Mouse (Mus musculus) hindbrain, embryonic 12.5 days (tissue): Measurements from ENCODE around the gene Slc24a4. TPM values are rescaled to one million over a fixed set of nuclear protein-coding genes. Genes with fewer than 3 reads are reported as not detected.
"Not testable (repeated sequence)": the region's sequence is repeated elsewhere in the genome, so short reads cannot be mapped to it uniquely, and the experiment has no call there.

Source experiments
- ATAC-seq: fragments of 200-750 bp; cut with Nextera tagmentation; 2 replicates; pipeline ENCODE4 v1.8.0; 2017; ENCODE audit warnings: moderate TSS enrichment; ENCODE audit not compliant: low FRiP score
- H3K27ac ChIP-seq: fragments of 300-500 bp; sonication (generic); 2 replicates; pipeline ENCODE4 v1.5.1; 2016; ENCODE audit warnings: mild to moderate bottlenecking
- H3K27me3 ChIP-seq: fragments of 300-500 bp; sonication (generic); 2 replicates; pipeline ENCODE4 v1.6.1; 2016; ENCODE audit warnings: mild to moderate bottlenecking
- H3K36me3 ChIP-seq: fragments of 300-500 bp; sonication (generic); 2 replicates; pipeline ENCODE4 v1.6.1; 2016; ENCODE audit warnings: mild to moderate bottlenecking
- H3K4me1 ChIP-seq: fragments of 300-500 bp; sonication (generic); 2 replicates; pipeline ENCODE4 v1.6.1; 2016
- H3K4me2 ChIP-seq: fragments of 300-500 bp; sonication (generic); replicated peaks from 2 replicates; pipeline ENCODE4 v1.6.1; 2016; ENCODE audit warnings: mild to moderate bottlenecking
- H3K4me3 ChIP-seq: fragments of 300-500 bp; sonication (generic); 2 replicates; pipeline ENCODE4 v1.5.1; 2016; ENCODE audit warnings: mild to moderate bottlenecking
- H3K9ac ChIP-seq: fragments of 300-500 bp; sonication (generic); 2 replicates; pipeline ENCODE4 v1.6.1; 2016; ENCODE audit warnings: mild to moderate bottlenecking, moderate library complexity
- H3K9me3 ChIP-seq: fragments of 300-500 bp; sonication (generic); replicated peaks from 2 replicates; pipeline ENCODE4 v1.6.1; 2016; ENCODE audit warnings: mild to moderate bottlenecking
- WGBS: fragments of 180-500 bp; shearing (Covaris S2); methylation state at CpG from one replicate; pipeline ENCODE4 v1.1.7; 2016; 5-methylcytosine and 5-hydroxymethylcytosine counted together
- polyA plus RNA-seq: library from polyadenylated mRNA; unstranded; fragments of >200 nt; fragmentation: Nextera tagmentation; extraction: Ambion mirVana; gene quantifications from 2 replicates; pipeline ENCODE4 v1.2.1, GENCODE M21; 2016

The Slc24a4 gene
- polyA plus RNA-seq, 1 experiment from 2014 or later = 1.0 TPM

DNA sequence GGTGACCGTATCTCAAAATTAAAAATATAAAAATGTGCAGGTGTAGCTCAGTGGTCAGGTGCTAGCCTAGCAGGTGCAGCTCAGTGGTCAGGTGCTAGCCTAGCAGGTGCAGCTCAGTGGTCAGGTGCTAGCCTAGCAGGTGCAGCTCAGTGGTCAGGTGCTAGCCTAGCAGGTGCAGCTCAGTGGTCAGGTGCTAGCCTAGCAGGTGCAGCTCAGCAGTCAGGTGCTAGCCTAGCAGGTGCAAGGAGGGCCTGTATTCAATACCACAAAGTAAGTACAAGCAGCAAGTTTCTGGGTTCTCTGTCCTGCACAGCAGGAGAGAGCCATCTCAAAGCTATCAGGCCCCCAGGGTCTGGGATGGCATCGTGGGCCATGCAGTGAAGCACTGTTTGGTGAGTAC lies 95.6 kb downstream of the Slc24a4 start:
- WGBS = 88% methylated on average over 2 of the region's 2 CpGs
- not testable (repeated sequence) for H3K27ac ChIP-seq

GRCm38 (mm10) chr12:102225165-102225564 lies 96.6 kb downstream of the Slc24a4 start:
- Histone ChIP-seq H3K36me3 (no peaks in the 10 kb centered on the region), H3K9ac (no peak overlapping the region), H3K27ac (no peak overlapping the region), H3K9me3 (no peaks in the 10 kb centered on the region), H3K4me1 (no peaks in the 10 kb centered on the region), H3K4me3 (no peak overlapping the region), H3K4me2 (no peak overlapping the region), H3K27me3 (no peaks in the 10 kb centered on the region)
- no peak for ATAC-seq
- 58% methylated on average over 3 of the region's 3 CpGs for WGBS

More for the DNA sequence above, 95.6 kb downstream of the Slc24a4 start:
- H3K4me2 ChIP-seq, H3K9me3 ChIP-seq, H3K4me3 ChIP-seq, ATAC-seq, H3K36me3 ChIP-seq, H3K27me3 ChIP-seq, H3K9ac ChIP-seq, H3K4me1 ChIP-seq: not testable (repeated sequence)

GRCm38 (mm10) chr12:102235551-102235950 lies 107.0 kb downstream of the Slc24a4 start:
- Histone ChIP-seq H3K36me3 (no peaks in the 10 kb centered on the region), H3K9me3 (no peaks in the 10 kb centered on the region), H3K27me3 (no peaks in the 10 kb centered on the region), H3K4me1 (no peaks in the 10 kb centered on the region), H3K9ac (no peak overlapping the region), H3K4me3 (no peak overlapping the region), H3K27ac (no peak overlapping the region), H3K4me2 (no peak overlapping the region)
- ATAC-seq = no peak
- 84% methylated on average over 3 of the region's 3 CpGs for WGBS

DNA sequence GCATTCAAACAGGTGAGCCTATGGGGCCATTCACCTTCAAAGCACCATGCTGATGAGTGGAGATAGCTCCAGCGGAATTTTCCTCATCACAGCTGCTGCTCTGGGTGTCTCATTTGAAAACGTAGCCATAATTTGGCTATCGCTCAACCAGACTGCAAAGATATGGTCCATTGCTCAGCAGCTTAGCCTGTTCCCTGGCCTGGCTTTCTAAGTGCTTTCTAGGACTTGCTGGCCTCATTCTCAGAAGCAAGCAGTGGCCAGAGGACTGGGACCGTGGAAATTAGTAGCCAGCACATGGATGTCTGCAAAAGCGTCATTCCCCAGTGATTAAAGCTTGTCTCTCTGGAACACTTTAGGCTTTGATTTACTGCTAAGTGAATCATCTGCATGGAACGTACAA lies 107.8 kb downstream of the Slc24a4 start:
- Histone ChIP-seq H3K27me3 (no peaks in the 10 kb centered on the region), H3K4me3 (no peak overlapping the region), H3K9me3 (no peaks in the 10 kb centered on the region), H3K27ac (no peak overlapping the region), H3K4me2 (no peak overlapping the region), H3K9ac (no peak overlapping the region), H3K4me1 (no peaks in the 10 kb centered on the region), H3K36me3 (no peaks in the 10 kb centered on the region)
- ATAC-seq = no peak
- 86% methylated on average over 6 of the region's 6 CpGs for WGBS

DNA sequence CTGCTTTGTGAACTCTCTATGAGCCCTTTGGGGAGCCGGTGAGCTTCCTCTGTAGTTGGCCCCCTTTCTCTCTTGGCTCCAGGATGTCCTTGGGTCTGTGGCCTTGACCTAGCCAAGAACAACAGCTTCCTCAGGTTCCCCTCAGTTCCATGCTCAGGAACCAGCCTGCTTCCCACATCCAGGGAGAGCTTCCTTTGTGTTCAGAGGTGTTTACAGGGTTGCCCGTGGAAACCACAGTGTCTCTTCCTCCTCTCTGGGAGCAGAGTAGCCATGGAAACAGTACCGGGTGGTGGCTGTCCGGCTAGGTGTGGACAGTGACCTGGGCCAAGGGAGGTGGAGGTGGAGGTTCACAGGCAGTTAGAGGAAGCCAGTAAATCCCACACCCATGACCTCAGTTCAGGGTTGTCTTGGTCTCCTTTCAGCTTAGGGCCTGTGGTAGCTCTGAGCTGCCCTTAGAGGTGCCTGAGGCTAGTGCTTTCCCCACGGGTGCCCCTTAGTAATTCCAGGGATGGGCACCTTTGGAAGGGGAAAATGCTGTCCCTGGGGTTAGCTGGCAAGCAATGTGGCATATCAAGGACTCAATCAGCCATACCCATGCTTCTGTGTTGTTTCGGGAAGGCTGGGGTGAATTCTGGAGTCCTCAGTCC lies 113.7 kb downstream of the Slc24a4 start:
- no peak overlapping the region for H3K27ac ChIP-seq
- ATAC-seq = no peak
- H3K36me3 ChIP-seq = no peaks in the 10 kb centered on the region
- no peaks in the 10 kb centered on the region for H3K27me3 ChIP-seq
- H3K4me3 ChIP-seq = no peak overlapping the region
- WGBS = 59% methylated on average over 6 of the region's 6 CpGs
- peaks cover 6% of the 10 kb centered on the region; the same call in 1 of the 2 replicates for H3K4me1 ChIP-seq
- no peak overlapping the region for H3K9ac ChIP-seq
- no peak overlapping the region for H3K4me2 ChIP-seq
- H3K9me3 ChIP-seq = no peaks in the 10 kb centered on the region

DNA sequence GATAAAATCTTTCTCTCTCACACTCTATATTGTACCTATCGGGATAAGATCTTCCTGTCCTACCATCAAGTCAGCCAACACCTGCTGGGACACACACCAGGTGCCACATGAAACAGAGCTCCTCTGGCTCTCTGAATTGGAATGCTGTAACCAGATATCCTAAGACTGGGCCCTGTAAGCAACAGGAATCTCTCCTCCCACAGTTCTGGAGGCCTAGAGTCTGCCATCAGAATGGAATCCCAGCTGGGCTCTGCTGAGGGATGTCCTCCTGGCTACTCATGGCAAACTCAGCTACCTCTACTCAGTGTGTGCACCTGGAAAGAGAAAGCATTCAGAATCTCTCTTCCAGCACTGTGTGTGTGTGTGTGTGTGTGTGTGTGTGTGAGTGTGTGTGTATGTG lies 115.4 kb downstream of the Slc24a4 start:
- Histone ChIP-seq H3K4me3 (no peak overlapping the region), H3K9me3 (no peaks in the 10 kb centered on the region), H3K4me2 (no peak overlapping the region), H3K9ac (no peak overlapping the region), H3K27me3 (no peaks in the 10 kb centered on the region), H3K36me3 (no peaks in the 10 kb centered on the region), H3K4me1 (peaks cover 6% of the 10 kb centered on the region; the same call in 1 of the 2 replicates), H3K27ac (no peak overlapping the region)
- 72% methylated on average over 1 of the region's 1 CpGs for WGBS
- ATAC-seq = no peak

DNA sequence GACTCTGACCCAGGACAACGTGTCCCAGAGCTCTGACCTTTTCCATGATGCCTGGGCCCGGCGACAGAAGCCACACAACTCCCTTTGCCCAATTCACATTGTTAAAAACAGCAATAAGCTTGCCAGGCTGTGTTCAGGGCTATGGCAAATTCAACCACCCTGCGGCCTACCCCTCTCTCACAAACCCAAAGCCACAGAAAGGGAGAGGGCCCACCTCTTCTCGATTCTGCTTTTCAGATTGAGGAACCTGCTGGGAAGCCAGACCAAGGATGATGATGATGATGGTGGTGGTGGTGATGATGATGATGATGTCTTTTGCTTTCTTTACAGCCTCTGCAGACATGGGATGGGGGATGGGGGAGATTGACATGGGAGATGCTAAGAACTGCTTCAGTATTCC lies 117.7 kb downstream of the Slc24a4 start:
- ATAC-seq = no peak
- peaks cover 6% of the 10 kb centered on the region; the same call in 1 of the 2 replicates for H3K4me1 ChIP-seq
- no peak overlapping the region for H3K4me2 ChIP-seq
- H3K27ac ChIP-seq = no peak overlapping the region
- no peaks in the 10 kb centered on the region for H3K36me3 ChIP-seq
- no peak overlapping the region for H3K4me3 ChIP-seq
- no peaks in the 10 kb centered on the region for H3K27me3 ChIP-seq
- 93% methylated on average over 5 of the region's 5 CpGs for WGBS
- H3K9me3 ChIP-seq = no peaks in the 10 kb centered on the region
- no peak overlapping the region for H3K9ac ChIP-seq

- Histone ChIP-seq H3K27me3 (no peaks in the 10 kb centered on the region), H3K27ac (no peak overlapping the region), H3K4me3 (no peak overlapping the region), H3K9ac (no peak overlapping the region), H3K4me2 (no peak overlapping the region), H3K9me3 (no peaks in the 10 kb centered on the region), H3K4me1 (no peaks in the 10 kb centered on the region), H3K36me3 (no peaks in the 10 kb centered on the region)
- WGBS = 92% methylated on average over 6 of the region's 6 CpGs
- ATAC-seq = no peak
Measured at GRCm38 (mm10) chr12:102248104-102248503, 119.6 kb downstream of the Slc24a4 start.

DNA sequence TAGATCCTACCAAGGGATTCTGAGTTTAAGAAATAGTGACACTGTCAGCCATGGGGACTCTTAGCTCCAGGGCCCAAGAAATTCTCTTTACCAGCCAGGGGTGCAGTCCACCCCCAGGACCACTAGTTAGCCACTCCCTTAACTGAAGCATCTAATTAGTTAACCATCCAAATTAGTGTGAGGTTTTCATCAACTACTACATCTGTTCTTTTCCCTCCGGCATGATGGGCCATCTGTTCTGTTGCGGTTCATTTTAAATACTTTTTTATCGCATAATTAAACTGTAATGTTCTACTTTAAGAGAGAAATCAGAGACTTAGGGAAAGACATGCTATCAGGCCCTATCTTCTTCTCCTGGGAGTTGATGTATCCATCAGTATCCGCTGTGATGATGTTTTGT lies 121.8 kb downstream of the Slc24a4 start:
- Histone ChIP-seq H3K9ac (no peak overlapping the region), H3K9me3 (no peaks in the 10 kb centered on the region), H3K4me3 (no peak overlapping the region), H3K27ac (no peak overlapping the region), H3K27me3 (no peaks in the 10 kb centered on the region), H3K4me2 (no peak overlapping the region), H3K36me3 (no peaks in the 10 kb centered on the region), H3K4me1 (no peaks in the 10 kb centered on the region)
- no peak for ATAC-seq
- WGBS = 78% methylated on average over 4 of the region's 4 CpGs

- Histone ChIP-seq H3K4me2 (no peak overlapping the region), H3K4me3 (no peak overlapping the region), H3K36me3 (no peaks in the 10 kb centered on the region), H3K9ac (no peak overlapping the region), H3K27ac (no peak overlapping the region), H3K27me3 (no peaks in the 10 kb centered on the region), H3K9me3 (no peaks in the 10 kb centered on the region), H3K4me1 (no peaks in the 10 kb centered on the region)
- 77% methylated on average over 3 of the region's 3 CpGs for WGBS
- ATAC-seq = no peak
Measured at GRCm38 (mm10) chr12:102251070-102251469, 122.5 kb downstream of the Slc24a4 start.

DNA sequence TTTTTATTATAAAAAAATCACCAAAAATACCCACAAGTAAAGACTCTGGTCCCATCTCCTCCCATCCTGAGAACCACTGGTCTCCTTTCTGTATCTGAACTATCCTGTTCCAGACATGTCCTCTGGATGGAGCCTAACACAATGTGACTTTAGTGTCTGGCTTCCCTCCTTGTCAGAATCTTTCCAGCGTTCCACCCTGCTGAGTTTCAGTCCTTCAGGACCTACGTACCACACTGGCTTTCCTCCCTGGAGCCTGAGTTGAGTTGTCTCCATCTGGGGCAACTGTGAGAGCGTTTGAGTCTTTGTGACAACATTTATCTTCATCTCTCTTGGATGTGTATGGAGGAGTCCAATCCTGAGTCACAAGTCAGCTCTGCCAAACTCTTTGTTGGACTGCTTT lies 123.5 kb downstream of the Slc24a4 start:
- Histone ChIP-seq H3K9me3 (no peaks in the 10 kb centered on the region), H3K27me3 (no peaks in the 10 kb centered on the region), H3K4me2 (no peak overlapping the region), H3K36me3 (no peaks in the 10 kb centered on the region), H3K27ac (no peak overlapping the region), H3K4me1 (no peaks in the 10 kb centered on the region), H3K9ac (no peak overlapping the region), H3K4me3 (no peak overlapping the region)
- ATAC-seq = no peak
- WGBS = 70% methylated on average over 3 of the region's 3 CpGs

- Histone ChIP-seq H3K4me2 (no peak overlapping the region), H3K9me3 (no peaks in the 10 kb centered on the region), H3K27ac (no peak overlapping the region), H3K4me1 (no peaks in the 10 kb centered on the region), H3K4me3 (no peak overlapping the region), H3K27me3 (no peaks in the 10 kb centered on the region), H3K36me3 (no peaks in the 10 kb centered on the region), H3K9ac (no peak overlapping the region)
- WGBS = 75% methylated on average over 1 of the region's 1 CpGs
- no peak for ATAC-seq
Measured at GRCm38 (mm10) chr12:102252525-102252924, 124.0 kb downstream of the Slc24a4 start.

GRCm38 (mm10) chr12:102255012-102255411 lies 126.5 kb downstream of the Slc24a4 start:
- Histone ChIP-seq H3K4me2 (no peak overlapping the region), H3K36me3 (no peaks in the 10 kb centered on the region), H3K9me3 (no peaks in the 10 kb centered on the region), H3K27me3 (no peaks in the 10 kb centered on the region), H3K4me3 (no peak overlapping the region), H3K9ac (no peak overlapping the region), H3K27ac (no peak overlapping the region), H3K4me1 (no peaks in the 10 kb centered on the region)
- no peak for ATAC-seq
